Mouse (Mus musculus): ENCODE data around the gene Ifng.
"Not testable (repeated sequence)": the region's sequence is repeated elsewhere in the genome, so short reads cannot be mapped to it uniquely, and the experiment has no call there.

Gene Ifng

GRCm38 (mm10) chr10:118440742-118441240 is at the start of gene Ifng:
TSS of gene Ifng (plus strand) at chr10:118441046.
- no peak for DNase-seq (ENCODE audit: low spot score)

GRCm38 (mm10) chr10:118399917-118400316 is 40.9 kb upstream of the Ifng start:
- DNase-seq (ENCODE audit: low spot score): no peak

- no peak for DNase-seq (ENCODE audit: low spot score)
These were observed 34.2 kb upstream of the Ifng start for GRCm38 (mm10) chr10:118406463-118407221.

GRCm38 (mm10) chr10:118411377-118411776 is 29.5 kb upstream of the Ifng start:
- DNase-seq (ENCODE audit: low spot score): no peak

- DNase-seq (ENCODE audit: low spot score): no peak
These were observed 28.1 kb upstream of the Ifng start for GRCm38 (mm10) chr10:118412774-118413173.

GRCm38 (mm10) chr10:118419000-118419425 is 21.8 kb upstream of the Ifng start:
- no peak for DNase-seq (ENCODE audit: low spot score)

GRCm38 (mm10) chr10:118420896-118421295 is 19.9 kb upstream of the Ifng start:
- no peak for DNase-seq (ENCODE audit: low spot score)

- no peak for DNase-seq (ENCODE audit: low spot score)
These were observed 5.3 kb upstream of the Ifng start for GRCm38 (mm10) chr10:118435501-118435900.

- no peak for DNase-seq (ENCODE audit: low spot score)
These were observed 1.1 kb downstream of the Ifng start for GRCm38 (mm10) chr10:118441898-118442297.

GRCm38 (mm10) chr10:118442999-118443398 is 2.2 kb downstream of the Ifng start:
- no peak for DNase-seq (ENCODE audit: low spot score)

GRCm38 (mm10) chr10:118445021-118445420 is 4.2 kb downstream of the Ifng start:
- DNase-seq (ENCODE audit: low spot score): no peak

GRCm38 (mm10) chr10:118445502-118445901 is 4.7 kb downstream of the Ifng start:
- no peak for DNase-seq (ENCODE audit: low spot score)

GRCm38 (mm10) chr10:118445978-118446377 is 5.1 kb downstream of the Ifng start:
- no peak for DNase-seq (ENCODE audit: low spot score)

- no peak for DNase-seq (ENCODE audit: low spot score)
These were observed 10.9 kb downstream of the Ifng start for GRCm38 (mm10) chr10:118451747-118452146.

- no peak for DNase-seq (ENCODE audit: low spot score)
These were observed 17.9 kb downstream of the Ifng start for GRCm38 (mm10) chr10:118458729-118459128.

- no peak for DNase-seq (ENCODE audit: low spot score)
These were observed 20.4 kb downstream of the Ifng start for GRCm38 (mm10) chr10:118461126-118461767.

- DNase-seq (ENCODE audit: low spot score): no peak
These were observed 25.6 kb downstream of the Ifng start for GRCm38 (mm10) chr10:118466481-118466880.

- no peak for DNase-seq (ENCODE audit: low spot score)
These were observed 28.2 kb downstream of the Ifng start for GRCm38 (mm10) chr10:118469047-118469446.

- no peak for DNase-seq (ENCODE audit: low spot score)
These were observed 29.6 kb downstream of the Ifng start for GRCm38 (mm10) chr10:118470296-118470957.

GRCm38 (mm10) chr10:118472846-118473245 is 32.0 kb downstream of the Ifng start:
- not testable (repeated sequence) for DNase-seq (ENCODE audit: low spot score)

GRCm38 (mm10) chr10:118476696-118477095 is 35.9 kb downstream of the Ifng start:
- no peak for DNase-seq (ENCODE audit: low spot score)

- DNase-seq (ENCODE audit: low spot score): no peak
These were observed 36.5 kb downstream of the Ifng start for GRCm38 (mm10) chr10:118477297-118477696.

GRCm38 (mm10) chr10:118479244-118479643 is 38.4 kb downstream of the Ifng start:
- no peak for DNase-seq (ENCODE audit: low spot score)

Data from ovary, postnatal 36 days (tissue).